Mouse (Mus musculus) C2C12 (cell line): Measurements from ENCODE around the gene Pcgf3. TPM values are rescaled to one million over a fixed set of nuclear protein-coding genes. Genes with fewer than 3 reads are reported as not detected.

ENCODE experiments used
- H3K27me3 ChIP-seq: one replicate; pipeline ENCODE4 v1.6.1; 2011; ENCODE audit not compliant: control insufficient read depth, insufficient read depth, insufficient read length
- H3K36me3 ChIP-seq: one replicate; pipeline ENCODE4 v1.6.1; 2011; ENCODE audit not compliant: control insufficient read depth, insufficient read depth
- H3K4me3 ChIP-seq: one replicate; pipeline ENCODE4 v1.5.1; 2011; ENCODE audit warnings: mild to moderate bottlenecking, control low read depth; ENCODE audit not compliant: poor library complexity, insufficient read depth, severe bottlenecking
- H3K79me2 ChIP-seq: one replicate; pipeline ENCODE4 v1.6.1; 2011; ENCODE audit not compliant: control insufficient read depth, insufficient read depth
- H3K79me3 ChIP-seq: one replicate; pipeline ENCODE4 v1.6.1; 2011; ENCODE audit warnings: low read depth, control low read depth
- H3ac ChIP-seq: one replicate; pipeline ENCODE3; 2011; ENCODE audit warnings: low read depth; ENCODE audit not compliant: control insufficient read depth, insufficient read length
- CEBPB ChIP-seq: IDR thresholded peaks from one replicate; pipeline ENCODE4 v1.6.1; 2011; ENCODE audit warnings: low read depth, mild to moderate bottlenecking, control low read depth, moderate library complexity
- CTCF ChIP-seq: IDR thresholded peaks from one replicate; pipeline ENCODE4 v1.5.1; 2011; ENCODE audit not compliant: control insufficient read depth, insufficient read depth, insufficient read length
- FOSL1 ChIP-seq: IDR thresholded peaks from one replicate; pipeline ENCODE4 v1.8.0; 2011; ENCODE audit warnings: mild to moderate bottlenecking, low read length; ENCODE audit not compliant: poor library complexity, insufficient read depth, severe bottlenecking
- MAX ChIP-seq: IDR thresholded peaks from one replicate; pipeline ENCODE4 v1.6.1; 2011; ENCODE audit warnings: mild to moderate bottlenecking, control low read depth
- MYOD1 ChIP-seq: IDR thresholded peaks from one replicate; pipeline ENCODE4 v1.6.1; 2011; ENCODE audit warnings: low read depth; ENCODE audit not compliant: control insufficient read depth, insufficient read length
- MYOG ChIP-seq: IDR thresholded peaks from one replicate; pipeline ENCODE4 v1.6.1; 2011; ENCODE audit not compliant: control insufficient read depth, insufficient read length; ENCODE audit errors: extremely low read depth
- USF1 ChIP-seq: IDR thresholded peaks from one replicate; pipeline ENCODE4 v1.6.1; 2011; ENCODE audit warnings: low read depth, mild to moderate bottlenecking, control low read depth, moderate library complexity
- polyA plus RNA-seq: library from polyadenylated mRNA; unstranded; fragments of >200 nt; fragmentation: generic; extraction: Trizol; gene quantifications from one replicate; pipeline ENCODE4 v1.2.1, GENCODE M21; 2012; ENCODE audit warnings: missing spikeins

Pcgf3 gene
- polyA plus RNA-seq, 1 experiment: 14.4 TPM

GRCm38 (mm10) chr5:108518106-108518885 is 57.3 kb downstream of the Pcgf3 start:
- Histone ChIP-seq H3K79me3 (no peaks in the 10 kb centered on the region), H3K27me3 (peaks cover 4% of the 10 kb centered on the region), H3ac (no peak overlapping the region), H3K4me3 (no peak overlapping the region), H3K79me2 (no peaks in the 10 kb centered on the region), H3K36me3 (no peaks in the 10 kb centered on the region)
- TF ChIP-seq CTCF: no peak
- TF ChIP-seq MYOG: no peak
- no peak for TF ChIP-seq CEBPB
- no peak for TF ChIP-seq FOSL1
- no peak for TF ChIP-seq MYOD1
- TF ChIP-seq USF1: no peak

- Histone ChIP-seq H3ac (no peak overlapping the region), H3K4me3 (no peak overlapping the region), H3K79me2 (no peaks in the 10 kb centered on the region), H3K36me3 (no peaks in the 10 kb centered on the region), H3K27me3 (peaks cover 4% of the 10 kb centered on the region), H3K79me3 (no peaks in the 10 kb centered on the region)
- TF ChIP-seq USF1: no peak
- TF ChIP-seq FOSL1: no peak
- TF ChIP-seq MAX: no peak
- TF ChIP-seq CEBPB: no peak
- no peak for TF ChIP-seq CTCF
- no peak for TF ChIP-seq MYOD1
- no peak for TF ChIP-seq MYOG
Observed at GRCm38 (mm10) chr5:108518951-108519350, 57.9 kb downstream of the Pcgf3 start.

- H3K4me3 ChIP-seq: no peak overlapping the region
- no peaks in the 10 kb centered on the region for H3K79me3 ChIP-seq
- peaks cover 4% of the 10 kb centered on the region for H3K27me3 ChIP-seq
- TF ChIP-seq USF1: no peak
- no peaks in the 10 kb centered on the region for H3K79me2 ChIP-seq
- H3ac ChIP-seq: no peak overlapping the region
- H3K36me3 ChIP-seq: no peaks in the 10 kb centered on the region
Observed at GRCm38 (mm10) chr5:108520153-108520552, 59.1 kb downstream of the Pcgf3 start.

GRCm38 (mm10) chr5:108521016-108521415 is 60.0 kb downstream of the Pcgf3 start:
- H3K79me3 ChIP-seq: no peaks in the 10 kb centered on the region
- H3ac ChIP-seq: no peak overlapping the region
- no peak for TF ChIP-seq CEBPB
- TF ChIP-seq MYOD1: no peak
- TF ChIP-seq CTCF: no peak
- TF ChIP-seq MAX: no peak
- TF ChIP-seq USF1: no peak
- no peak for TF ChIP-seq FOSL1
- TF ChIP-seq MYOG: no peak
- peaks cover 11% of the 10 kb centered on the region for H3K27me3 ChIP-seq
- H3K4me3 ChIP-seq: no peak overlapping the region
- no peaks in the 10 kb centered on the region for H3K36me3 ChIP-seq
- no peaks in the 10 kb centered on the region for H3K79me2 ChIP-seq

GRCm38 (mm10) chr5:108521896-108522295 is 60.9 kb downstream of the Pcgf3 start:
- TF ChIP-seq FOSL1 (no peak), MAX (no peak), MYOD1 (no peak), MYOG (no peak), USF1 (no peak), CEBPB (no peak), CTCF (no peak)
- H3ac ChIP-seq: no peak overlapping the region
- no peak overlapping the region for H3K4me3 ChIP-seq
- no peaks in the 10 kb centered on the region for H3K79me2 ChIP-seq
- no peaks in the 10 kb centered on the region for H3K36me3 ChIP-seq
- peaks cover 11% of the 10 kb centered on the region for H3K27me3 ChIP-seq
- H3K79me3 ChIP-seq: no peaks in the 10 kb centered on the region

GRCm38 (mm10) chr5:108522597-108522996 is 61.6 kb downstream of the Pcgf3 start:
- H3K79me3 ChIP-seq: no peaks in the 10 kb centered on the region
- H3ac ChIP-seq: no peak overlapping the region
- H3K79me2 ChIP-seq: no peaks in the 10 kb centered on the region
- no peaks in the 10 kb centered on the region for H3K36me3 ChIP-seq
- TF ChIP-seq MYOD1 (no peak), FOSL1 (no peak), CEBPB (no peak), CTCF (no peak), MYOG (no peak), MAX (no peak), USF1 (no peak)
- no peak overlapping the region for H3K4me3 ChIP-seq
- peaks cover 11% of the 10 kb centered on the region for H3K27me3 ChIP-seq
